Mouse (Mus musculus) lung, postnatal 0 days (tissue): ENCODE results near the gene Cct8. TPM values are rescaled to one million over a fixed set of nuclear protein-coding genes. Genes with fewer than 3 reads are reported as not detected.

ENCODE experiments used
- ATAC-seq: fragments of 200-750 bp; cut with Nextera tagmentation; 2 replicates; pipeline ENCODE4 v1.8.0; 2017; ENCODE audit warnings: moderate library complexity
- DNase-seq: peaks from one replicate; pipeline ENCODE4 v3.0.0-alpha.2; 2016; ENCODE audit warnings: low spot score
- H3K27ac ChIP-seq: fragments of 300-500 bp; sonication (generic); 2 replicates; pipeline ENCODE4 v1.5.1; 2014; ENCODE audit warnings: antibody characterized with exemption, mild to moderate bottlenecking, low read length, mixed read lengths
- H3K27me3 ChIP-seq: fragments of 300-500 bp; sonication (generic); replicated peaks from 2 replicates; pipeline ENCODE4 v1.6.1; 2014; ENCODE audit warnings: low read length, mixed read lengths; ENCODE audit not compliant: insufficient read depth
- H3K36me3 ChIP-seq: fragments of 300-500 bp; sonication (generic); 2 replicates; pipeline ENCODE4 v1.6.1; 2014; ENCODE audit warnings: low read length, mixed read lengths; ENCODE audit not compliant: insufficient read depth
- H3K4me1 ChIP-seq: fragments of 300-500 bp; sonication (generic); 2 replicates; pipeline ENCODE4 v1.6.1; 2014; ENCODE audit warnings: antibody characterized with exemption, low read depth, low read length, mixed read lengths; ENCODE audit not compliant: insufficient read depth
- H3K4me2 ChIP-seq: fragments of 300-500 bp; sonication (generic); replicated peaks from 2 replicates; pipeline ENCODE4 v1.6.1; 2014; ENCODE audit warnings: low read depth, mild to moderate bottlenecking, low read length, moderate library complexity, mixed read lengths
- H3K4me3 ChIP-seq: fragments of 300-500 bp; sonication (generic); 2 replicates; pipeline ENCODE4 v1.5.1; 2014; ENCODE audit warnings: low read depth, low read length
- H3K9ac ChIP-seq: fragments of 300-500 bp; sonication (generic); replicated peaks from 2 replicates; pipeline ENCODE4 v1.6.1; 2014; ENCODE audit warnings: low read depth, mild to moderate bottlenecking
- H3K9me3 ChIP-seq: fragments of 300-500 bp; sonication (generic); 2 replicates; pipeline ENCODE4 v1.6.1; 2016; ENCODE audit warnings: low read length, mixed read lengths
- CTCF ChIP-seq: IDR thresholded peaks from 2 replicates; pipeline ENCODE4 v1.5.1; 2016; ENCODE audit warnings: antibody characterized with exemption, mild to moderate bottlenecking
- EP300 ChIP-seq: IDR thresholded peaks from 2 replicates; pipeline ENCODE4 v1.6.1; 2016; ENCODE audit warnings: antibody characterized with exemption, mild to moderate bottlenecking, control low read depth
- WGBS: fragments of 180-500 bp; shearing (Covaris S2); extraction: QIAGEN DNeasy Blood & Tissue Kit; methylation state at CpG from one replicate; pipeline ENCODE4 v1.1.7; 2014; 5-methylcytosine and 5-hydroxymethylcytosine counted together
- polyA plus RNA-seq: library from polyadenylated mRNA; unstranded; fragments of >200 nt; fragmentation: Nextera tagmentation; extraction: Ambion mirVana; gene quantifications from 2 replicates; pipeline ENCODE4 v1.2.1, GENCODE M21; 2015

The Cct8 gene
- polyA plus RNA-seq = 141 and 159 TPM in 2 replicates

DNA sequence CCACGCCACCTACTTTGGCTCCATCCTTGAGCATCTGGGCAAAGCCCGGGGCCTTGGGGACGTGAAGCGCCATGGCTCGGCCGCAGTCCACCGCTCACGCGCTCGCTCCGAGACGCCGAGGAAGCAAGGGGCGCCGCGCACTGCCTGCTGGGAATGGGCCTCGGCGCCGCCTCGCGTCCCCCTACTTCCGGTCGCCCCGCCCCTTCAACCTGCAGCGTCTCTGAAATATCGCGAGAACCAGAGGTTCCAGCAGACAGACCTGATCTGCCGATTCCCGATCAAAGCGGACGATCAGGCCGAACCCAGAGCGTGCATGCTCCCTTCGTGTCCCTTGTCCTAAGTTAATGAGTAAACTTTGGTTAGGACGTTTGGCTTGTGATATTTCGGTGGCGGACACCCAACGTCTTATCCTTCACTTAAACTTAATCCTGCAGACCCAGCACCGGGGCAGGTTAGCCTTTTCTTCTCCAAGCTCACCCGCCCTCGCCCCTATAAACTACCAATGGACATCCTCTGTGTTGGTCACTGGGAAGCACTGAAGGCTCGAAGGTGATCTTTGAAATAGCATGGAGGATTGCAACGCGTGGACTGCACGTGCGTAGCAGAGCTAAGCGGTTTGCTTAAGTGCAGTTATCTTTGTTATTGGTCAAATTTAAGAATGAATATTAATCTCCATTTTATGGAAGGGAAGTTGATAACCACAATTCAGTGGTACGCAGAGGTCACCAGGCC, at the start of gene Cct8:
Gene Cct8, minus strand, starts transcription at position 158 of the 732 bp plus-strand sequence.
- Histone ChIP-seq H3K9ac (peak within 1 kb of the TSS; percentile 90), H3K4me1 (no peaks in the 10 kb centered on the region), H3K27ac (peak within 1 kb of the TSS; percentile 87), H3K4me3 (peak within 1 kb of the TSS; percentile 87), H3K9me3 (no peaks in the 10 kb centered on the region), H3K36me3 (peaks cover 11% of the 10 kb centered on the region; the same call in 1 of the 2 replicates), H3K4me2 (peak within 1 kb of the TSS; percentile 80), H3K27me3 (no peaks in the 10 kb centered on the region)
- ATAC-seq = peak; percentile 98
- TF ChIP-seq EP300 (peak; percentile 90), CTCF (no peak)
- under 1% methylated on average over 48 of the region's 48 CpGs for WGBS
- peak; percentile 99 for DNase-seq

DNA sequence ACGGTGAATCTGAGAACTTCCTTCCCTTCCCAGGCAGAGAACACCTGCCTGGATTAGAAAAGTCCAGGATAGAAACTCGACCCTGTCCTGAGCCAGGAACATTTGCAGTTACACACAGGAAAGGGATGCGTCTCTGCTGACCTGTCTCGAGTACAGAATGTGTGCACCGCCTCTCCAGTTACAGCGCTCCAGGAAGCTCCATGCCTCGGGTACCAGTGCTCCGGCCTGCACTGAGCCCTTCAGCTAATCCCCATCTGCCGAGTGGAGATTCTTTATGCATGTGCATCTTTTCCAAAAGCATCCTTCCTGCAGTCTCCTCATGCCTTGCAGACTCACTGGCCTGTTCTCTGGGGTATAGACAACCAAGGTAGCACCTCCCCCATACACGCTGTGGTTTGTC, 33.1 kb upstream of the Cct8 start:
- DNase-seq (no peak), ATAC-seq (no peak)
- H3K9me3 ChIP-seq = no peaks in the 10 kb centered on the region
- no peak overlapping the region for H3K4me2 ChIP-seq
- no peaks in the 10 kb centered on the region for H3K4me1 ChIP-seq
- H3K36me3 ChIP-seq = no peaks in the 10 kb centered on the region
- H3K27ac ChIP-seq = no peak overlapping the region
- no peak overlapping the region for H3K9ac ChIP-seq
- WGBS = 56% methylated on average over 10 of the region's 10 CpGs
- no peak for TF ChIP-seq CTCF
- no peak for TF ChIP-seq EP300
- no peaks in the 10 kb centered on the region for H3K27me3 ChIP-seq
- no peak overlapping the region for H3K4me3 ChIP-seq

DNA sequence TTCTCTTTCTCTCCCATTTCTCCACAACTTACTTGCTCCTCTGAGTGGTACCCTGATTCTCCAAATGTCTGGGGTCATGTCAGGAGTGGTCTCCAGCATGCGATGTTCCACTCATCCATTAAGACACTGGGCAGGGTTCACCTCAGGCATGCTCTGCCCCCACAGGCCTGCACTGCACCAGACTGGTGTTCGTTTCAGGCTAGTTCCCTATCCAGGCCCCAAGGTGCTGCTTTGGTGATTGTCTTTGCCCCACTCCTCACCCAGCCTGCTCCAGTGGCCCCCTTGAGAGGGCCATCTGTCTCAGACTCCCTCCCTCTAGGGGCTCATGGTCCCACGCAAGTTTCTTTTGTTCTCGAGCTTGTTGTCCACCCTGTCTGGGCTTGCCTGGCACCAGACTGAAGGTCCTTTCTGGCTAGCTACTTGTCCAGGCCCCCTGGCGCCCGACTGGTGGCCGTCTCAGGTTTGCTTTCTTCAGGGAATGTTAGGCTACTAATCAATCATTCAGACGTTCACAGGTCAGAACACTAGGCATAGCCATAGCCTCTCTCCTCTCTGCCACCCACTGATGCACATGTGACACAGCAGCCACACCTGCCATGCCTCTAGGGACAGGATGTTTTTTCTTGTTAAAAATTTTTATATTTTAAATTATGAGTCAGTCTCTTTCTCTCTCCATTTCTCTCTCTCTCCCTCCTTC, 32.0 kb upstream of the Cct8 start:
- no peaks in the 10 kb centered on the region for H3K27me3 ChIP-seq
- H3K36me3 ChIP-seq = no peaks in the 10 kb centered on the region
- no peaks in the 10 kb centered on the region for H3K9me3 ChIP-seq
- TF ChIP-seq CTCF = no peak
- TF ChIP-seq EP300 = no peak
- no peak overlapping the region for H3K4me2 ChIP-seq
- H3K4me3 ChIP-seq = no peak overlapping the region
- DNase-seq (no peak), ATAC-seq (no peak)
- no peaks in the 10 kb centered on the region for H3K4me1 ChIP-seq
- H3K9ac ChIP-seq = no peak overlapping the region
- WGBS = 47% methylated on average over 8 of the region's 8 CpGs
- no peak overlapping the region for H3K27ac ChIP-seq

DNA sequence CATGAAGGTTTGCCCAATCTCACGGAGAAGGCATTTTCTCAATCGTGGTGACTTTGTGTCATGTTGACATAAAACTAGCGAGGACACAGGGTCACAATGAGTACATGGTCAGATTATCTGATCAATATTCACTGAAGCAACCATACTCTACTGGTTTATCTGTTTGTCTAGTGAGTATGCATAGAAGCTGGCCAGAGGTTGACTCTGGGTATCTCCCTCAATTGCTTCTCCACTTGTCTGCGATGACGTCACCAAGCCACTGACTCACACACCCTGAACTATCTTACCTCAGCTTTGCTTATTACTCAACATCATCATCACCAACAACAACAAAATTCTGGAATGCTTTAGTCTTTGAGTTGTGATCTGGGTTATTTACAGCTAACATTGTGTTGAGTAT, 28.6 kb upstream of the Cct8 start:
- ATAC-seq = no peak
- 71% methylated on average over 5 of the region's 5 CpGs for WGBS

DNA sequence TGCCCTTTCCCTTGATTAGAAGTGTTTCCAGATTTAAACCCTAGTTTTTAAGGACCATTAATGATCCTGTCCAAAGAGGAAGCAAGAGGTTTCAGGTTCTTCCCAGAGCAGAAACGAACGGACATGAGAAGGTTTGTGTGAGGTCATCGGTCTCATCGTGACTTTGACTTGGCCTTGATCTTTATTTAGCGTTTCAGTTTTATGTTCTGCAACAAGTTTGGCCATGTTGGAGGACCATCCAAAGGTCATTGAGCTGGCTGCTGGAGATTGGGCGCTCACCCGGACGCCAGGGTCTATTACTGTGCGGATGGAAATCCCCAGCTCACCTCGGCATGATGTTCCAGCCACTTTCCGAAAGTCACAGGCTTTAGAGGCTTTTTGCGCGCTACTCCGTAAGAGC, 16.7 kb upstream of the Cct8 start:
- Histone ChIP-seq H3K4me3 (no peak overlapping the region), H3K36me3 (no peaks in the 10 kb centered on the region), H3K27me3 (no peaks in the 10 kb centered on the region), H3K4me2 (no peak overlapping the region), H3K4me1 (no peaks in the 10 kb centered on the region), H3K27ac (no peak overlapping the region), H3K9me3 (no peaks in the 10 kb centered on the region), H3K9ac (no peak overlapping the region)
- DNase-seq (no peak), ATAC-seq (no peak)
- no peak for TF ChIP-seq EP300
- no peak for TF ChIP-seq CTCF
- 92% methylated on average over 14 of the region's 14 CpGs for WGBS

More for the DNA sequence above, 28.6 kb upstream of the Cct8 start:
- TF ChIP-seq EP300 (no peak), CTCF (no peak)
- Histone ChIP-seq H3K36me3 (no peaks in the 10 kb centered on the region), H3K27ac (no peak overlapping the region), H3K4me2 (no peak overlapping the region), H3K9me3 (no peaks in the 10 kb centered on the region), H3K4me1 (no peaks in the 10 kb centered on the region), H3K27me3 (no peaks in the 10 kb centered on the region), H3K9ac (no peak overlapping the region), H3K4me3 (no peak overlapping the region)
- DNase-seq = no peak

DNA sequence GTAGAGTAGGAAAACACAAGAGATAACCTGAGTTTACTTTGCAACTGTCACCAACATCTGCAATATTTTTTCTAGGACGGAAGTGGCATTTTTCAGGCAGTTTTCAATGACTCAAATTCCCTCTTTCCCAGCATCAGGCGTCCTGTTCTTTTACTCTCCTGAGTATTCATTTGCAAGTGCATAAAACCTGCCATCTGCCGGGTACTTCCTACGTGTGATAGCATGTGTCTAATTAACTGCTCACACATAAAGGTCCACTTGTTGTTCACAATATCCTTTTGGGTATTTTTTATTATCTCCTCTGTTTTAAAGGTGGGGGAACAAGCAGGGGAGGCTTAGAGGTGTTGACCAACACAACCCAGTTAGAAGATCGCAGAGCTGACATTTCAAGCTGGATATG, 16.0 kb upstream of the Cct8 start:
- H3K4me3 ChIP-seq = no peak overlapping the region
- TF ChIP-seq CTCF (no peak), EP300 (no peak)
- no peaks in the 10 kb centered on the region for H3K4me1 ChIP-seq
- H3K4me2 ChIP-seq = no peak overlapping the region
- 75% methylated on average over 5 of the region's 5 CpGs for WGBS
- DNase-seq (no peak), ATAC-seq (no peak)
- H3K36me3 ChIP-seq = no peaks in the 10 kb centered on the region
- H3K9me3 ChIP-seq = no peaks in the 10 kb centered on the region
- H3K27ac ChIP-seq = no peak overlapping the region
- H3K27me3 ChIP-seq = no peaks in the 10 kb centered on the region
- no peak overlapping the region for H3K9ac ChIP-seq
